Comparison of ENCODE assay signal across 8 mouse cellular contexts in the genomic region with DNA sequence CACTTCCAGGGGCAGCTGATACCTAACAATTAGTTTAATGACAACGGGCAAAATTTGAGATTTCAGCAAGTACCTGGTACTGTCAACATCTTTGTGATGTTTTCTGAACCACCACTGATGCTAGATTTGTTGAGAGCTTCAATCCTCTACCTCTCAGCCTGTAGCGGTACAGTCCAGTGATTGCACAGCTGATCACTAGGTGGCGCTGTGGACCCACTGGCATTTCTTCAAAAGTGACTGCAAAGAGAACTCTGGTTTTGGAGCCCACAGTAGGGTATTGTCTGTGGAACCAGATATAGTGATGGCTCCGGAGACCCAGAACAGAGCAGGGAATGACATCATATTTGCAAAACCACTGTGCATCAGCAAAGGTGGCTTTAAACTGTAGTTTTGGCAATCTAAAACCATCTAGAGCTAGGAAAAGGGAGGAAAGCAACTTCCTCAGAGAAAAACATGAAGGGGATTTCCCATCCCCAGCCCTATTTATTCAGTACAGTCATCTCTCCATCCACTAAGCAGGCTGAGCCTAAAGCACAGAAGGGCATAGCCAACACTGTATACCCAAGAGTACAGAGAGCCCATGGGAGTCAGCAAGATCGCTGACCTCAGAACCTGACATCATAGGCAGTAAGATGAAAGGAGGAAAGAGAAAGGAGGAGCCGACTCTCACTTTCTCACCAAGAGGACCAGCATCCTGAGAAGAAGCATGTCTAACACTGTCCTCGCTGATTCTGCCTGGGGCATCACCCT.
DNase-seq lines count a peak whose midpoint lies in the region; ATAC-seq and TF ChIP-seq lines count a peak whose summit lies in the region.

No protein-coding gene starts in this region.

- H3K36me3 ChIP-seq in ES-Bruce4 (ENCODE audit: control insufficient read depth, insufficient read depth, low read length, poor library complexity, severe bottlenecking) = no peaks in the 10 kb centered on the region
- H3K36me3 ChIP-seq in heart, embryonic 16.5 days (ENCODE audit: control insufficient read depth, insufficient read depth) = no peaks in the 10 kb centered on the region

- H3K27ac ChIP-seq in ES-Bruce4 (ENCODE audit: insufficient read depth, low read length) = no peak overlapping the region
- H3K27ac ChIP-seq in heart, embryonic 16.5 days (ENCODE audit: low read length) = no peak overlapping the region

- TF ChIP-seq CTCF in ES-Bruce4 (IDR thresholded peaks at IDR 0.05; ENCODE audit: low read depth, low read length) = peak; percentile 87

- no peak overlapping the region for H3K4me3 ChIP-seq in ES-Bruce4 (ENCODE audit: low read depth, low read length)
- no peak overlapping the region for H3K4me3 ChIP-seq in heart, embryonic 16.5 days (ENCODE audit: low read length)

- 0 out of 2 replicates have a peak, but pooled peaks have one; percentile 10 for ATAC-seq in cerebellum, adult (ENCODE audit: insufficient number of reproducible peaks, low FRiP score, low TSS enrichment)
- peak; percentile 55 for ATAC-seq in heart, embryonic 16.5 days (replicated peaks; ENCODE audit: extremely low read depth, insufficient read depth, low FRiP score)

- no peaks in the 10 kb centered on the region for H3K4me1 ChIP-seq in ES-Bruce4 (ENCODE audit: control insufficient read depth, insufficient read depth, low read length)
- H3K4me1 ChIP-seq in heart, embryonic 16.5 days (ENCODE audit: control insufficient read depth, insufficient read depth, low read length) = no peaks in the 10 kb centered on the region

- H3K9ac ChIP-seq in ES-Bruce4 (ENCODE audit: low read depth, poor library complexity, severe bottlenecking) = no peak overlapping the region
- H3K9ac ChIP-seq in heart, embryonic 16.5 days (ENCODE audit: low read length) = no peak overlapping the region

- H3K9me3 ChIP-seq in ES-Bruce4 (replicated peaks; ENCODE audit: control insufficient read depth, insufficient read depth, low read length, poor library complexity, severe bottlenecking) = no peaks in the 10 kb centered on the region
- H3K9me3 ChIP-seq in heart, embryonic 16.5 days (replicated peaks; ENCODE audit: control insufficient read depth, low read length) = no peaks in the 10 kb centered on the region

- H3K4me2 ChIP-seq in heart, embryonic 16.5 days (ENCODE audit: low read depth, low read length) = no peak overlapping the region

- WGBS in heart, embryonic 16.5 days = 30% methylated on average over 7 of the region's 7 CpGs

- TF ChIP-seq POLR2A in ES-Bruce4 (IDR thresholded peaks at IDR 0.05; ENCODE audit: insufficient read depth, low read length) = no peak

- no peak for DNase-seq in cerebellum, adult 9-11 months
- peak; percentile 64 to 72 for DNase-seq in cerebellum, postnatal 10 days
- DNase-seq in layer of hippocampus, postnatal 10 days (ENCODE audit: low spot score in 2 of 2) = peak; percentile 64 to 72
- peak; percentile 24 for DNase-seq in lung, postnatal 36 days
- peak; percentile 72 to 87 for DNase-seq in spleen, postnatal 10 days (ENCODE audit: low spot score in 2 of 2)

- no peak for TF ChIP-seq EP300 in ES-Bruce4 (IDR thresholded peaks at IDR 0.05; ENCODE audit: insufficient read depth, low read depth, low read length)

- H3K27me3 ChIP-seq in ES-Bruce4 (ENCODE audit: control insufficient read depth, insufficient read depth, low read length, poor library complexity, severe bottlenecking) = no peaks in the 10 kb centered on the region
- no peaks in the 10 kb centered on the region for H3K27me3 ChIP-seq in heart, embryonic 16.5 days (ENCODE audit: control insufficient read depth, insufficient read depth, low read length)
